Mouse (Mus musculus) limb, embryonic 10.5 days (tissue): ENCODE measurements around the gene Klhdc7a. TPM values are rescaled to one million over a fixed set of nuclear protein-coding genes. Genes with fewer than 3 reads are reported as not detected.

ENCODE experiments used
- microRNA counts: library from miRNA; unstranded; fragments of <30 nt; microRNA quantifications from one replicate; lab custom pipeline; 2017
- microRNA-seq: library from miRNA; unstranded; fragments of <30 nt; microRNA quantifications from one replicate; pipeline ENCODE4, GENCODE M21; 2017
- polyA plus RNA-seq: library from polyadenylated mRNA; unstranded; fragments of >200 nt; fragmentation: Nextera tagmentation; extraction: Ambion mirVana; gene quantifications from 2 replicates; pipeline ENCODE4 v1.2.1, GENCODE M21; 2016

Gene Klhdc7a
- polyA plus RNA-seq, 1 experiment from 2014 or later = 0.11 TPM

MicroRNAs within 50 kb of the gene (microRNA counts, 519-probe panel; counts per million panel counts)
- 684 counts per million, percentile 72 among the panel's probes with 10 or more counts for microRNA mmu-miR-2139 (lab: Ali Mortazavi, UCI)

Small RNA genes within 50 kb of the gene (microRNA-seq; reads per million reads assigned to microRNA genes)
- not detected for gene Mir2139

Other genes starting within 250 kb of the Klhdc7a start
- 0.11 and 0.14 TPM in 2 replicates for gene Pax7, start 134.5 kb downstream of the Klhdc7a start, polyA plus RNA-seq